Comparison of ENCODE assay signal across 15 mouse cellular contexts in the genomic region with DNA sequence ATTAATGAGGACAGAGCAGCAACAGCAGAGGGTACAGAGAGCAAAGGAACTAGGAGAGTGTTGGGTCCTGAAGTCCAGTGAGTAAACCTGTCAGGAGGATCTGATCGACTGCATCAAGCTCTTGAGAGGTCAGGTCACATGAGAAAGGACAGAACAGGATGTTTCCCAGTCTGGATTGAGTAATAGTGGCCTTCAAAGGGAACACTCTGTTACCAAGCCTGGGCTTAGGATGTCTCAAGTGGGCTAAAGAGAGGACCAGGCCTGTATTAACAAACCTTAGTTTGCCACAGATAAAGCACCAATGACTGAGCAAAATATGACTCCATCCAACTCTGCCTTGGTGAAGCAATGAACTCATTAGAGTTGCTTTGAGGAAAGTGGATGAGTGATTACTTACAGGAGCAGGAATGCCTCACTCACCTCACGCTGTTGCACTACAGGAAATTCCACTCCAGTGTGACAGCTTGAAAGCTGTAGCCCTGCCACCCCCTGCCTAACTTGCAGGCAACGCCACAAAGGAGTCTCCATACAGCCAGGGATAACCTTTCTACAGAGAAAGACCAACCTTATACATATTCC.
DNase-seq lines count a peak whose midpoint lies in the region.
"Had no signal": no experiment of that assay in that cellular context is flagged by ENCODE, and none has a peak within 500 bp of the region (broad histone marks: within the 10 kb centered on the region; RNA-seq: fewer than 3 reads in every experiment).

No protein-coding gene starts in this region.

- peak; percentile 82 for DNase-seq in adrenal gland, adult (ENCODE audit: inconsistent age in 2 of 2, low spot score in 1 of 2)
- DNase-seq in adrenal gland, postnatal 10 days, result no peak
- DNase-seq in heart, adult 8-10 months (ENCODE audit: low spot score), result peak; percentile 5
- no peak for DNase-seq in heart, postnatal 10 days
- peak; percentile 17 for DNase-seq in Muller cell, postnatal 12 days (ENCODE audit: inconsistent ontology term)
- DNase-seq in forelimb bud, embryonic 11.5 days (ENCODE audit: low read depth, low spot score), result peak; percentile 40
- DNase-seq in kidney, postnatal 36 days, result no peak
- DNase-seq in kidney, adult 9 months, result no peak
- DNase-seq: cerebellum, adult 18-20 months; cerebellum, postnatal 25 days; forebrain, postnatal 0 days; kidney, postnatal 4 days; liver, embryonic 13.5 days; lung, embryonic 14.5 days; thymus, postnatal 25 days had no signal

- intact Hi-C loops in heart, postnatal 10 days (cut with DNase I), result no loop called here

Comparison
In these comparisons a context has a peak if more than half of its experiments do, and no peak if none do; other contexts are left out.
1. DNase-seq: peak in adrenal gland, adult (2 of 2), heart, adult 8-10 months (single experiment), Muller cell, postnatal 12 days (single experiment) and forelimb bud, embryonic 11.5 days (single experiment); none in adrenal gland, postnatal 10 days (single experiment), heart, postnatal 10 days (0 of 2), kidney, postnatal 36 days (0 of 2) and kidney, adult 9 months (single experiment).